Mouse (Mus musculus): ENCODE data around the gene Npvf.
A peak's percentile ranks its signal among the peaks of the same experiment; 100 is the strongest.
"Not testable (repeated sequence)": the region's sequence is repeated elsewhere in the genome, so short reads cannot be mapped to it uniquely, and the experiment has no call there.

The Npvf gene

GRCm38 (mm10) chr6:50640377-50640776 lies 13.9 kb downstream of the Npvf start:
- DNase-seq (ENCODE audit: low spot score in 2 of 2), result no peak

GRCm38 (mm10) chr6:50639656-50640055 lies 14.6 kb downstream of the Npvf start:
- DNase-seq (ENCODE audit: low spot score in 2 of 2), result no peak

GRCm38 (mm10) chr6:50626170-50626569 lies 28.1 kb downstream of the Npvf start:
- DNase-seq (ENCODE audit: low spot score in 2 of 2), result not testable (repeated sequence)

- not testable (repeated sequence) for DNase-seq (ENCODE audit: low spot score in 2 of 2)
Observed at GRCm38 (mm10) chr6:50618273-50618672, 36.0 kb downstream of the Npvf start.

GRCm38 (mm10) chr6:50601620-50602019 lies 52.6 kb downstream of the Npvf start:
- DNase-seq (ENCODE audit: low spot score in 2 of 2), result peak; percentile 56 to 83
